Mouse (Mus musculus) megakaryocyte, embryonic 14.5 days (primary cell): ENCODE measurements around the gene Gm20388.

Experiments used
- FLI1 ChIP-seq: IDR thresholded peaks from 2 replicates; pipeline ENCODE4 v1.6.1; 2012; ENCODE audit warnings: low read length, inconsistent platforms, mixed read lengths
- GATA1 ChIP-seq: IDR thresholded peaks from 3 replicates; pipeline ENCODE4 v1.6.1; 2012; ENCODE audit warnings: mixed read lengths, low read length, inconsistent platforms, borderline replicate concordance

GRCm38 (mm10) chr8:120516182-120516755 lies 605.6 kb downstream of the Gm20388 start:
- TF ChIP-seq FLI1 (no peak), GATA1 (no peak)
